Mouse (Mus musculus) thymus, adult 18-20 months (tissue): Measurements from ENCODE around the gene Cenpk.
"Not testable (repeated sequence)": the region's sequence is repeated elsewhere in the genome, so short reads cannot be mapped to it uniquely, and the experiment has no call there.

ENCODE experiments used
- DNase-seq, 2 experiments: peaks; one replicate each; pipeline ENCODE4 v3.0.0; 2022; ENCODE audit warnings: mixed read lengths in 2 of 2

The Cenpk gene

GRCm38 (mm10) chr13:104228384-104229066, at the start of gene Cenpk, which contains the start of gene Ppwd1:
Cenpk (plus strand) TSS chr13:104228611.
Ppwd1 (minus strand) TSS chr13:104228843.
- peak; percentile 91 to 93 for DNase-seq

GRCm38 (mm10) chr13:104178650-104179121, 49.7 kb upstream of the Cenpk start, which contains the start of gene Trim23:
Trim23 (plus strand) TSS chr13:104178797.
- DNase-seq = peak; percentile 96 to 98

DNA sequence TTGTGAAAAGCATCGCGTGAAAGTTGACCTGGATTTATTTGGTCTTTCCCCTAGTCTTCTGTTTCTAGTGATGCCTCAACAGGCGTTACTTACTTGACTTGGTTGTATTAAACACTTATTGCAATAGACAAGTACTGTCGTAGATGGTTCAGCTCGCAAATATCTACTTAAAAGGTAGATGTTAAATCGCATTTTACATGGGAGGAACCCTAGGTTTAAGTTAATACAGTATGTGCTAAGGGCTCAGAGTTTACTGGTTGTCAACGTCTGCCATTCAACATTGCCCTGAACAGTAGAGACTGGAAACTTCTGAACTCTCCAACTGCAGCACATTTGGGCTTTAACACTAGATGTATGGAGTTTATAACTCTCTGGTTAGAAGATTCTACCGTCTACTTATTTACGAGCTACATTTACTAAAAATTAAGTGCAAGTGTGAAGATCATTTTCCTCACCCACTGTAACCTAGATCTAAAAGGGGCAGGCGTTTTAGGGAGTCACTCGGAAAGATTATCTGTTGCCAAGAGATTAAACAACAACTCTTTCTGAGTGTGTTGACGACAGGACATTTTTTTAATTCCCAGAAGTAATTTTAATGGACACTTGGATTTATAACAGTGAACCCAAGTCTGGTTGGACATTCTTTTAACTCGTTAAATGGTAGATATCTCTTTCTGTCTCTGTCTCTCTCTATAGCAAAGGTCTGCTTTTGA, 49.1 kb upstream of the Cenpk start:
- DNase-seq = no peak

DNA sequence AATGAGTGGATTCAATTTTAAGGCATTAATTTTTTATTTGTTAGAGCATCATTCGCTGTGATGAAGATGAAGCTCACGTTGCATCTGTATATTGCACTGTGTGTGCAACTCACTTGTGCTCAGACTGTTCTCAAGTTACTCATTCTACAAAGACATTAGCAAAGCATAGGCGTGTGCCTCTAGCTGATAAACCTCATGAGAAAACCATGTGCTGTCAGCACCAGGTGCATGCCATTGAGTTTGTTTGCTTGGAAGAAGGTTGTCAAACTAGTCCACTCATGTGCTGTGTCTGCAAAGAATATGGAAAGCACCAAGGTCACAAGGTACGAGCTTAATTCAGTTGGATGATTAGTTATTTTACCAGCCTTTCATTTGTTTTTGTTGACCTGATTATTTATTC, 41.1 kb upstream of the Cenpk start:
- no peak for DNase-seq

- not testable (repeated sequence) for DNase-seq
Measured at GRCm38 (mm10) chr13:104195891-104196290, 32.5 kb upstream of the Cenpk start.

DNA sequence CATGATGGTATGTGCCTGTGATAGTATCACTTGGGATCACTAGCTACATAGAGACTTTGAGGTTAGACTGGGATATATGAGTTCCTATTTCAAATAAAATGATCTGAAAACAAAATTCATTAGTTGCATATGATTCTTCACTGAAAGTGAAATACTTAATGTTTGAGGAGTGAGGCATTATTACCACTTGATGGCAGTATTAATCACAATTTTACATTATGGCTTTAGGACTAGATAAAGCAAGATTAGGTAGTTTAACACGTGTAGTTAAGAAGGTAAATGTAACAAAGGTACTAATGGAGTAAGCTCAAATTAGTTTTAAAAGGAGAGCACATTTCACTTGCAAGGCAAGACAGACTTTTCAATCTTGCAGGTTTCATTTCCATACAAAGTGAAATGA, 24.1 kb upstream of the Cenpk start:
- DNase-seq = no peak

GRCm38 (mm10) chr13:104227478-104227877, 933 bp upstream of the Cenpk start:
- DNase-seq = no peak

DNA sequence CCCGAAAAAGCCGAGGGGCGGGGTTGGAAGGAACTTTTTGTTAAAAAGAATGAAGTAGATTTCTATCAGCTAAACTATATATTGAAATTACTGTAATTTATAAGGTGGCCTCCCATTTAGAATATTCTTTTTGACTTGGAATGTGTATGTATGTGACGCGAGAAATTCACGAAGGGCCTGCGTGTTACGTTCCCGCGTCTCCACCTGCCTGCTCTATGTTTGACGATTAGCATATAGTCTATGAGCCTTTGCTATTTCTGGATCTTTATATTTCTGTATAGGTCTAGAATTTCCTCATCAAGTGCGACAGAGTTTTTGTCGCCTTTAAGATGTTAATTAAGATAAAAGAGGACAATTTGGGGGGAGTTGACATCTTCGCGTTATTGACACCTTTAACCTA, 770 bp downstream of the Cenpk start:
- no peak for DNase-seq

DNA sequence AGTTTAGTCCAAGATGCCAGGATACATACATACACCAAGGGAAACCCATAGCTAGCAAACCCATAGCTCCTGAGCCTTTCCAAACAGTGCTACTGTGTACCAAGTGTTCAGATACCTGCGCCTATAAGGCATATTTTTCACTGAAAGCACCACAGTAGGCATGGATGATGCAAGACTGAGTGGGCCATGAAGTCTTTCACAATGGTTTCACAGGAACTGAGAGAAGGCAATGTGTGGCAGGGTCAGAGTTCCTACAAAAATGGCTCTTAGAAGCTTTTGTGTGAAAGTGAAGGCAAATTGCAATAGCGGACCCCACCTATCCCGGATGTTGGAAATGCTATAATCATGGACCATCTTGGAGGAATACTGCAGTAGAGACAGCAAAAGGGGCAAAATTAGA, 30.6 kb downstream of the Cenpk start:
- no peak for DNase-seq

DNA sequence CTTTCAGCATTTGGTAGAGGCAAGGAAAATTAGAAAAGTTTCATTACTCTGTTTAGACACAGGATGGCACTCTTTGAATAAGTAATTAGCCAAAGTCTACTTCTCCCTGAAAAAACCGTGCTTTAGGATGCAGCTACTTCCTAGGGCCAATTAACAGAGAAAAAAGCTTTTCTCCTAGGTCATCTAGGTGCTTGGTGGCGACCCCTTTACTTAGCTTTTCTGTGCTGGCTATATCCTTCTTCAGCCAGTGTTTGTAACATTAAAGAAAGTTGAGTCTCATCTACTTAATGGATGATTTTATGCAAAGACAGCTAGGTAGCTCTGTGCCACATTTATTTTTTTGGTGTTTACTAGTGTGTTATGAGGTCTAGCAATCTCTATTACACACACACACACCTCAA, 56.6 kb downstream of the Cenpk start:
- DNase-seq = no peak

DNA sequence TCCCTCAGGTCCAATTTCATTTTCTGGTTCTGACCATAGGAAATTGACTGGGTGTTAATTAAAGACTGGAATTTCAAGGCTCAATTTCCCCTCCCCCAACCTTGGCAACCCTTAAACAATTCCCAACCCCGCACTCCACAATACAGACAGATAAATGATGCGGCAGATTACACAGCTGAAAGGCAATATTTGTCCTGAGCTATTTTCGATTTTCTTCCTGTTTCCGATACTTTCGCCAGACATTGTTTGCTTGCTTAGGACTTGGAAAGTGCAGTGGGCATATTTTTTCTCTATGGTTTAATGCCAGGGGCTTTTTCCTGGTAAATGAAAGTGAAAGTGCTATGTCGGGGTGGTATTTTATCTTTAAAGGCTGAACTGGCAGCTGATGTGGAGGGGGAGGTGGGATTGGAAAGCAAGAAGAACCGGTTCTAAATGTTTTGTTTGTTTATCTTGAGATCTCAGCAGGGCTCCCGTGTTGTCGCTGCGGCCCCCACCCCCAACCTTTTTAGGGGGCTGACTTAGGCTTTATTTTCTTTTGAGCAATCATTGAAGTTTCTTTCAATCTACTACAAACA, 57.4 kb downstream of the Cenpk start:
- peak in 1 of 2 experiments; percentile 19 for DNase-seq

- DNase-seq = no peak
Measured at GRCm38 (mm10) chr13:104286336-104286735, 57.9 kb downstream of the Cenpk start.

GRCm38 (mm10) chr13:104286897-104287309, 58.5 kb downstream of the Cenpk start:
- peak; percentile 83 to 93 for DNase-seq

- peak in 1 of 2 experiments; percentile 32 for DNase-seq
Measured at GRCm38 (mm10) chr13:104287366-104288225, 59.2 kb downstream of the Cenpk start, which contains the start of gene Adamts6. Adamts6 (plus strand) TSS chr13:104287835.

DNA sequence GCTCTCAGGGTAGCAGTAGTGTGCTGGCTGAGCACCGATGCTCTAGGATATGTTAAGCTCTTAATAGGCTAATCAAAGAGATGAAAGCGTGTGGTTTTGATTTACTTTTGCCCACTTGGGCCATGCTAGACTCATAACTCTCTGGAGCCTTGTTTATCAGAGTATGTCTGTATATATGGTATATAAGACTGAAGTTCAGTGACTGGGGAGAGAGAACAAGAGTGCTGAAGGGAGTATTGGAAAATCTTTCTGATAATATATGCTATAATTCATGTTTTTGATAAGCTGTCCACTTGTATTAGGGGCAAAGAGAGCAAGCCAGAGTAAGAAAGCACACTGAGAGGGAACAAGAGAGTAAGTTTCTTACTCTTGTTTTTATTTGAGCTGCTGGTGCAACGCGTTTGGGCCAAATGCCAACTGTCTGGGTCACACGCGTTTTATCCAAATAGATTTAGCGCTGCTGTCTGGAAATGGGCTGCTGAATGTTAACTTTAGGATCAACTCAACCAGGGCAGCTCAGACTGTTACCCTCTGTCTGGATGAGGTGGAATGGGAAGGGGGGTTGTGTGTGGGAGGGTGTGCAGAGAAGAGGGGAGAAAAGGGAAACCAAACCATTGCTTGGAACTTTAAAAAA, 59.9 kb downstream of the Cenpk start:
- peak in 1 of 2 experiments; percentile 9 for DNase-seq

GRCm38 (mm10) chr13:104289176-104289575, 60.8 kb downstream of the Cenpk start:
- DNase-seq = no peak

DNA sequence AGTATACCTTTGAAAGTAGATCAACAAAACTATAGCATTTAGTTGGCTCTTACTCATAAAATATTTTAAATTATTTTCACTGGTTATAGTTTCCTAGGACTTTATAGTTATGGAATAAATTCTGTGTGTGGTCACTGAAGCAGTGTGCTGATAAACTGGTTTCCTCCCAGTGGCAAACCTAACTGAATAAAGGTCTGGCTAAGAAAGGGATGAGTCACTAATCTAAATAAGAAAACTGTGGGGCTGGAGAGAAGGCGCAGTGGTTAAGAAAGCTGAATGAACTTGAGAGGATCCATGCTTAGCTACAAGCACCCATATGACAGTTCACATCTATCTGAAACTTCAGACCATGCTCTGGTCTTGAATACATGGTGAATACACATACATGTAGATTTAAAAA, 67.1 kb downstream of the Cenpk start:
- DNase-seq = no peak
